Mouse (Mus musculus) intestine, embryonic 14.5 days (tissue): Measurements from ENCODE around the gene Ubxn11. TPM values are rescaled to one million over a fixed set of nuclear protein-coding genes. Genes with fewer than 3 reads are reported as not detected.

Experiments
- ATAC-seq: fragments of 200-750 bp; cut with Nextera tagmentation; replicated peaks from 2 replicates; pipeline ENCODE4 v1.8.0; 2017; ENCODE audit warnings: low read depth, moderate number of reproducible peaks, moderate TSS enrichment, moderate library complexity; ENCODE audit not compliant: low FRiP score, low TSS enrichment
- DNase-seq: peaks from one replicate; pipeline ENCODE4 v3.0.0-alpha.2; 2018; ENCODE audit warnings: low spot score
- H3K27ac ChIP-seq: fragments of 300-500 bp; sonication (generic); 2 replicates; pipeline ENCODE4 v1.5.1; 2014; ENCODE audit warnings: low read depth, mild to moderate bottlenecking, control low read depth
- H3K27me3 ChIP-seq: fragments of 300-500 bp; sonication (generic); replicated peaks from 2 replicates; pipeline ENCODE4 v1.6.1; 2014; ENCODE audit warnings: low read length, control low read depth; ENCODE audit not compliant: control insufficient read depth, insufficient read depth
- H3K36me3 ChIP-seq: fragments of 300-500 bp; sonication (generic); 2 replicates; pipeline ENCODE4 v1.6.1; 2014; ENCODE audit warnings: low read length, control low read depth; ENCODE audit not compliant: control insufficient read depth, insufficient read depth
- H3K4me1 ChIP-seq: fragments of 300-500 bp; sonication (generic); replicated peaks from 2 replicates; pipeline ENCODE4 v1.6.1; 2014; ENCODE audit warnings: low read length, control low read depth, mixed read lengths; ENCODE audit not compliant: control insufficient read depth, insufficient read depth
- H3K4me2 ChIP-seq: fragments of 300-500 bp; sonication (generic); 2 replicates; pipeline ENCODE4 v1.6.1; 2014; ENCODE audit warnings: low read length
- H3K4me3 ChIP-seq: fragments of 300-500 bp; sonication (generic); 2 replicates; pipeline ENCODE4 v1.5.1; 2014; ENCODE audit warnings: low read depth, low read length, control low read depth, mixed read lengths
- H3K9ac ChIP-seq: fragments of 300-500 bp; sonication (generic); 2 replicates; pipeline ENCODE4 v1.6.1; 2014; ENCODE audit warnings: mild to moderate bottlenecking, low read length
- H3K9me3 ChIP-seq: fragments of 300-500 bp; sonication (generic); 2 replicates; pipeline ENCODE4 v1.6.1; 2016; ENCODE audit warnings: low read length, control low read depth; ENCODE audit not compliant: control insufficient read depth
- WGBS: fragments of 180-500 bp; shearing (Covaris S2); extraction: QIAGEN DNeasy Blood & Tissue Kit; methylation state at CpG from one replicate; pipeline ENCODE4 v1.1.7; 2014; 5-methylcytosine and 5-hydroxymethylcytosine counted together
- polyA plus RNA-seq: library from polyadenylated mRNA; unstranded; fragments of >200 nt; fragmentation: Nextera tagmentation; extraction: Ambion mirVana; gene quantifications from 2 replicates; pipeline ENCODE4 v1.2.1, GENCODE M21; 2014

Gene Ubxn11
- polyA plus RNA-seq, 1 experiment from 2014 or later, result 5.7 TPM

DNA sequence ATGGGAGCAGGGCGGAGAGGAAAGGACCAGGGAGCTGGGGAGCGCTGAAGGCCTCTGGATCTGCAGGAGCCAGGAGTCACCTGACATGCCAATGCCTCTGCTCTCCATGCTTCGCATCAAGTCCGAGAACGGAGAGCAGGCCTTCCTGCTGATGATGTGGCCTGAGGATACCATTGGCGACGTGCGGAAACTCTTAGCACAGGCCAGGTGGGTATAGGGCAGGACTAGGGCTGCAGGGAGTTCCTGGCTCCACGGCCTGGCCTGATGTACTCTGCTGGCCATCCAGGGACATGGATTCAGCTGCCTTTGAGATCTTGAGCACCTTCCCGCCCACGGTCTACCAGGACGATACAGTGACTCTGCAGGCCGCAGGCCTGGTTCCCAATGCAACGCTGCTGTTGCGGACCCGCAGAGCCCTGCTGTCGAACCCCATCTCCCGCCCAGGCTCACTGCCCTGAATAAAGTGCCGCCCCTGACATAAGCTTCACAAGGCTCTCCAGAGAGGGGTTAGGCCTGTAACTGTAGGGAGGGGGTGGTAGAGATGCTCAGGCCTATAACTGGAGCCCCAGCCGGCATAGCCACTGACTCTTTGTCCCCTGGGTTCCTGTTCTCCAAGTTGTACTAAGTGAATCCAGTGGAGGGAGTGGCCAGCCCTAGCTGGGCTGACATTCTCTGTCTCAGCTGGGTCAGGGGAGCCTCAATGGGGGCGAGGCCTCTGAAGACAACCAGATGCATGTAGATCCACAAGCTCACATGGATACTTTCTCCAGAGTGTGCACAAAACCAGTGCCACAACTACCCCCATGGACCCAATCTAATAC is 24.1 kb downstream of the Ubxn11 start:
- WGBS, result 86% methylated on average over 21 of the region's 21 CpGs
- Histone ChIP-seq H3K9me3 (no peaks in the 10 kb centered on the region), H3K4me1 (peaks cover 18% of the 10 kb centered on the region), H3K27ac (no peak overlapping the region), H3K27me3 (no peaks in the 10 kb centered on the region), H3K4me3 (no peak overlapping the region), H3K4me2 (no peak overlapping the region), H3K9ac (no peak overlapping the region), H3K36me3 (peaks cover 13% of the 10 kb centered on the region; the same call in 1 of the 2 replicates)
- DNase-seq (no peak), ATAC-seq (no peak)

DNA sequence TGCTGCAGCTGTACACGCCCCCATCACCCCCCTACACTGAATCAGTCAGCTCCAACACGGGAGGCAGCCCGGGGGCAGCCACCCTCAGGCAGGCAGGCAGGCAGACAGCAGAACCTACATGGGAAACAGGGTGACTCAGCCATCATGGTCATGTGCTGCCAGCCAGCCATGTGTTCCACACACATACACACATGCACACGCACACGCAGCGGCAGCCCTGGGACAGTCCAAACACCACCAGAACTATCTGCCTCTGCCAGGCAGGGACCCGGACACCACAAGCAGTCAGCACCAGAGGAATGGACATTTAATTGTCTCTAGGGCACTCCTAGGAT is 24.7 kb downstream of the Ubxn11 start:
- Histone ChIP-seq H3K9ac (no peak overlapping the region), H3K4me1 (peaks cover 18% of the 10 kb centered on the region), H3K4me3 (no peak overlapping the region), H3K36me3 (peaks cover 13% of the 10 kb centered on the region; the same call in 1 of the 2 replicates), H3K27me3 (no peaks in the 10 kb centered on the region), H3K9me3 (no peaks in the 10 kb centered on the region), H3K4me2 (no peak overlapping the region), H3K27ac (no peak overlapping the region)
- 89% methylated on average over 7 of the region's 7 CpGs for WGBS
- DNase-seq (no peak), ATAC-seq (no peak)

DNA sequence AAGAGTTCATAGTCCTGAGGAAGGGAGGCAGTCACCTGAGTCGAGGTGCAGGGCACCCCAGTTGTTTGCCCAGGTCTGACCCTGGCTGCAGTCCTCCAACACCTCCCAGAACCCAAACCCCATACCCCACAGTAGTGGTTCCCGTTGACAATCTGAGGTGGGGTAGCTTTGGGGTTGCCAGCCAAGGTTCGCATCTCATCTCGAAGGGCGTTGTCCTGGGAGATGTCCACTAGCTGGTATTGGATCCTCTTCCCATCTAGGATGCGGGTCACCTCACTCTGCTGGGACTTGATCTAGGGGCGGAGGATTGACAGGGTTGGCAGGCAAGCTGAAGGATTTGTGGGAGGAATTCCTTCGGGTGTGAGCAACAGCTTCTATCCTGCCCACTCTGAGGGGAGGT is 25.4 kb downstream of the Ubxn11 start:
- Histone ChIP-seq H3K4me3 (peak overlapping the region; percentile 85), H3K4me1 (peaks cover 18% of the 10 kb centered on the region), H3K27me3 (no peaks in the 10 kb centered on the region), H3K27ac (no peak overlapping the region; the same call in 1 of the 2 replicates), H3K9me3 (no peaks in the 10 kb centered on the region), H3K36me3 (peaks cover 13% of the 10 kb centered on the region; the same call in 1 of the 2 replicates), H3K4me2 (peak overlapping the region; percentile 78), H3K9ac (peak overlapping the region; percentile 74)
- WGBS, result 52% methylated on average over 8 of the region's 8 CpGs
- DNase-seq (no peak), ATAC-seq (no peak)

DNA sequence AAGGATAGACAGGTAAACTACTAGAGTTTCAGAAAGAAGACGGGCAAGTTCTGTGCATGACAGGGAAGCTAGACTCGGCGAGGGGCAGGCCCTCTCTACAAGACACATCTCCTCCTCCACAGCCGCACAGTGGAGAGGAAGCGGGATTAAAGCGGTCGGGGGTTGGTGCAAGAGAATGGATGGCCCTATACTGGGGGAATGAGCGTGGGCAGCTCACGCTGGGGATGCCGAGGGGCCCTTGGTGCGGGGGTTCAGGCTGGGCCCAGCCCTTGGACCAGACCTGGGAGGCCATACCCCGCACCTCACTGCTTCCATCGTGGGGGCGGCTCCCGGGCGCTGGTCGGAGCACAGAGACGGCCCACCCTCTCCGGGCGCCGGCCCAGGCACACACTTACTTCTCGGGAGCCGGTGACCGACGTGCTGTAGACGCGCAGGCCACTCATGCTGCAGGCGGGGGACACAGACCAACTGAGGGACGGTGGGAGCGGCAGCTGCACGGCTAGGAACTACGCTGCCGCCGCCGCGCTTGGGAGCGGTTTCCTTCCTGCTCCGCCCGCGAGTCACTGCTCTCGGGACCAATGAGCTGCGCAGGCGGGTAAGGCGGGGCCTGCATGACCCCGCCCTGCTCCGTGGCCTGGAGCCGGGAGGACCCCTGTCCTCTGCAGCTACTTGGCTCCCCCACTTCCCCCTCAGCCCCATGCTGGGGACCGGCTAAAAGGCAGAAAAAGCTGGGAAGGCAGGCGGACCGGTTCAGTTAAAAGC is 26.0 kb downstream of the Ubxn11 start, which contains the start of gene Sh3bgrl3:
Gene Sh3bgrl3, minus strand, starts transcription at position 569 of the 762 bp plus-strand sequence.
- Histone ChIP-seq H3K36me3 (peaks cover 13% of the 10 kb centered on the region; the same call in 1 of the 2 replicates), H3K4me2 (peak within 1 kb of the TSS; percentile 78), H3K4me3 (peak within 1 kb of the TSS; percentile 85), H3K9ac (peak within 1 kb of the TSS; percentile 74), H3K9me3 (no peaks in the 10 kb centered on the region), H3K27ac (peak within 1 kb of the TSS; percentile 73), H3K27me3 (no peaks in the 10 kb centered on the region), H3K4me1 (peaks cover 18% of the 10 kb centered on the region)
- DNase-seq (peak; percentile 89), ATAC-seq (peak; percentile 91)
- 1% methylated on average over 49 of the region's 50 CpGs for WGBS

DNA sequence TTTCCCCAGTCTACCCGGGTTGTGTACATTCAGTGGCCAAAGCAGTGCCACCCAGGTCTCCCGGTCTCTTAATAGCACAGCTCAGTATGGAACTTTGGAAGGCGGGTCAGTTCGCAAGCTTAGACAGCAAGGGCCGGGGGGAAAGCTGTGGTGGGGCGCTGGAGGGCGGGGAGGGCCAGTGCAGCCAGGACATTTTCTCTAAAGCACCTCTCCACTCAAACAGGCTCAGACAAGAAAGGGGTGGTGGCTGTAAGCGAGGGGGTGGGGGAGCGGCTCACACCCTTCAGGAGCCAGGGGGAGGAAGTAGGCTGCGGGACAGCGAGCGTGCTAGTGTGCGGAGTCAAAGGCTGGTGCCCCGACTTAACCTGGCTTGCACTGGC is 26.6 kb downstream of the Ubxn11 start:
- Histone ChIP-seq H3K27ac (peak overlapping the region; percentile 73), H3K4me3 (peak overlapping the region; percentile 85), H3K9ac (peak overlapping the region; percentile 74), H3K36me3 (peaks cover 13% of the 10 kb centered on the region; the same call in 1 of the 2 replicates), H3K9me3 (no peaks in the 10 kb centered on the region), H3K4me1 (peaks cover 18% of the 10 kb centered on the region), H3K27me3 (no peaks in the 10 kb centered on the region), H3K4me2 (peak overlapping the region; percentile 78)
- ATAC-seq (peak; percentile 60), DNase-seq (no peak)
- 4% methylated on average over 14 of the region's 14 CpGs for WGBS

DNA sequence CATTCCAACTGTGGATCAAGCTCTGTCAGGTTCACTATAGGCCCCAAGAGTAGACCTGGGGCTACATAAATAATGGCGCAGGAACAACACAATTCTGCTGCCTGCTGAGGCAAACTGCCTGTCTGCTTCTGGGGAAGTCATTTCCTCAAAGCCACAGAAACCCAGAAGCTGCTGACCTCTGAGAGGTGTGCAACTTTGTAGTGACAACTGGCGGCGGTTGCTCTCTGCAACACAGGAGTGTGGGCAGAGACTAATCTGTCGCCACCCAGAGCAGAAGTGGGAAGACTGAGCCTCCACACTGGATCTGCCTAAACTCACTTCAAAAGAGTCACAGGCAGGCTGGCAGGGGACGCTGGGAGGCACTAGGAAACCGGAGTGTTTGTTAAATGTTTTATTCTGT is 27.1 kb downstream of the Ubxn11 start:
- Histone ChIP-seq H3K27ac (peak overlapping the region; percentile 73; the same call in 1 of the 2 replicates), H3K27me3 (no peaks in the 10 kb centered on the region), H3K9me3 (no peaks in the 10 kb centered on the region), H3K4me1 (peaks cover 18% of the 10 kb centered on the region), H3K9ac (no peak overlapping the region), H3K4me2 (peak overlapping the region; percentile 78), H3K36me3 (peaks cover 13% of the 10 kb centered on the region; the same call in 1 of the 2 replicates), H3K4me3 (peak overlapping the region; percentile 85; the same call in 1 of the 2 replicates)
- DNase-seq (no peak), ATAC-seq (no peak)
- 46% methylated on average over 6 of the region's 6 CpGs for WGBS

DNA sequence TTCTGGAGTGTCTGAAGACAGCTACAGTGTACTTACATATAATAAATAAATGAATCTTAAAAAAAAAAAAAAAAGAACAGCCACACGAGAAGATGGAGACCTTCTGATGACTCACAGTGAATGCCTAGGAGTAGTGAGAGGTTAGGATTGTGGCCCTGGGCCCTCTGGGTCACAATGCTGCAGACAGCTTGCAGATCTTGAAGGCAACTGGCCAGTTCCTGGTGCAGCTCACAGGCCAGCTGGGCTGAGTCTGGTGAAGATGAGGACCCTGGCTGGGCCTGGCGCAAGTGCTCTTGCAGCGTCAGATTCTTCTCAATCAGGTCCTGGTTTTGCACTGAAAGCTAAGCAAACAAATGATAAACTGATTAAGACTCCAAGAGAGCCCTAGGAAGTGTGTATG is 29.7 kb downstream of the Ubxn11 start:
- WGBS, result 69% methylated on average over 3 of the region's 3 CpGs

DNA sequence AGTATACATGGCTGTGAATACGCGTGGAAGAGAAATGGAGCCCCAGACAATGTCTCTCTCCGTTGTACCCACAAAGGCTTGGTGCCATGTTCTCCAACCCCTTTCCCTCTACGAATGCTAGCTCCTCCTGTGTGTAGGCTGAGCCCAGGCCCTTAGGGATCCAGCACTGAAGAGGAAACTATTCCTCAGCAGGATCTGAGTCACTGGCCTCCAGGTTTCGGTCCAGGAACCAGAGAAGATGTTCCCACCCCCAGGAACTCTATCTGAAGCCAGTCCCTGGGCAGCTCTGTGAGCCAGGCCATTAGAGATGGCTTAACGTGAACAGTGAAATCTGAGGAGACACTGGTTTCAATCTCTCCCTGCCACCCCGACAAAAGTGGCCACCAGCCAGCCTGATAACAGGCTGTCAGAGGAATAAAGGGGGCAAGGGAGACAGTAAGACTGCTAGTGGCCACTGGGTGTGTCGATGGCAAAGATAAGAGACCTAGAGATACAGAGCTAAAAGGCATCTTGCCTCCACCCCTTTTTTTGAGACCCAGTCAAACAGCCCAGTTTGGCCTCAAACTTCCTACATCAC is 30.2 kb downstream of the Ubxn11 start:
- ATAC-seq, result no peak
- Histone ChIP-seq H3K9ac (no peak overlapping the region), H3K27ac (no peak overlapping the region), H3K36me3 (peaks cover 17% of the 10 kb centered on the region; the same call in 1 of the 2 replicates), H3K4me2 (no peak overlapping the region), H3K4me3 (no peak overlapping the region), H3K9me3 (no peaks in the 10 kb centered on the region), H3K4me1 (peaks cover 10% of the 10 kb centered on the region), H3K27me3 (no peaks in the 10 kb centered on the region)
- DNase-seq, result no peak
- 74% methylated on average over 8 of the region's 8 CpGs for WGBS

More for the DNA sequence above, 29.7 kb downstream of the Ubxn11 start:
- ATAC-seq (no peak), DNase-seq (no peak)
- Histone ChIP-seq H3K4me1 (peaks cover 15% of the 10 kb centered on the region), H3K4me2 (no peak overlapping the region), H3K9ac (no peak overlapping the region), H3K36me3 (peaks cover 13% of the 10 kb centered on the region; the same call in 1 of the 2 replicates), H3K27ac (no peak overlapping the region), H3K9me3 (no peaks in the 10 kb centered on the region), H3K4me3 (no peak overlapping the region), H3K27me3 (no peaks in the 10 kb centered on the region)
